Mouse (Mus musculus) layer of hippocampus, postnatal 25 days (tissue): ENCODE measurements around the gene Churc1. TPM values are rescaled to one million over a fixed set of nuclear protein-coding genes. Genes with fewer than 3 reads are reported as not detected.
A peak's percentile ranks its signal among the peaks of the same experiment; 100 is the strongest.

Experiments
- DNase-seq, 2 experiments: peaks; one replicate each; pipeline ENCODE4 v3.0.0; 2022; ENCODE audit warnings: mixed read lengths in 2 of 2, low spot score in 1 of 2; ENCODE audit errors: extremely low spot score in 1 of 2
- total RNA-seq, 2 experiments: library from RNA; stranded (reverse); gene quantifications; 2 replicates each; pipeline ENCODE4 v1.2.3; 2021

Gene Churc1
- total RNA-seq, result 10 to 100 TPM; 38.0 to 39.8 TPM

GRCm38 (mm10) chr12:76765354-76765851, at the start of gene Churc1, which contains the start of gene Fntb:
Gene Churc1 (plus strand): TSS chr12:76765538.
Gene Fntb (plus strand): TSS chr12:76765589.
- peak; percentile 76 to 82 for DNase-seq

GRCm38 (mm10) chr12:76718384-76718783, 47.0 kb upstream of the Churc1 start:
- no peak for DNase-seq

GRCm38 (mm10) chr12:76720572-76720971, 44.8 kb upstream of the Churc1 start:
- DNase-seq, result no peak

DNA sequence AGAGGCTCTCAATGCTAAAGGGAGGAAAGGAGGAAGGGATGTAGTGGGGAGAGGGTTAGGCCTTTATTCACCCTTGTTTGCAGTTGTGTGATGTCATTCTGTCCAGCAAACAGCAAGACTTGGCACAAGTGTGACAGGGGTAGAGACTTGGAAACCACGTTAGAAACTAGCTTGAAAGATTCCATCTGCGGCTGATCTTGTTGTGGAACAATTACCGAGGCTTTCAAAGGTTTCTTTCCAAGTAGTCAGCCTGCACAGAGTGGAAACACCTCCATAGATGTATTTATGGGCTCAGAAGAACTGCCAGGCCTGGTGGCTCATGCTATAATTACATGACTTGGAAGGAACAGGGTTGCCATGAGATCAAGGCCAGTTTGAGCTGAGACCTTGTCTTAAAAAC, 43.3 kb upstream of the Churc1 start:
- no peak for DNase-seq

DNA sequence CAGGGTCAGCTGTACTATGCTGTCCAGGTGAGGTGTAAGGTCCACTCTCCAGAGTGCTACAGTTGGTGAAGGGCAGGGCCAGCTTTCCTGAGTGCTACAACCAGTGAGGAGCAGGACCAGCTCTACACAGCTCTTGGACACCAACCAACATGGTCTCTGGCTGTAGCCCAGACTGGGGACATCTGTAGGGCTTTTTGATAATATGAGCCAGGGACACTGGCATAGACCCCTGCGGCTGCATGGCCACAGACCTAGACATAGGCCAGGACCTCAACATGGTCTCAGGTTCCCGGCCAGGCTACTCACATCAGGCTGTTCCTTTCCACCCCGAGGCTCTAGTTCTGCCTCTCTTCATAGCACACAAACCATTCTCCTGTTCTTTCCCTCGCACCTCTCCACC, 37.4 kb upstream of the Churc1 start:
- no peak for DNase-seq

- no peak for DNase-seq
These were observed 14.4 kb upstream of the Churc1 start for GRCm38 (mm10) chr12:76750866-76751459.

- peak in 1 of 2 experiments; percentile 31 for DNase-seq
These were observed 12.6 kb upstream of the Churc1 start for GRCm38 (mm10) chr12:76752652-76753318.

DNA sequence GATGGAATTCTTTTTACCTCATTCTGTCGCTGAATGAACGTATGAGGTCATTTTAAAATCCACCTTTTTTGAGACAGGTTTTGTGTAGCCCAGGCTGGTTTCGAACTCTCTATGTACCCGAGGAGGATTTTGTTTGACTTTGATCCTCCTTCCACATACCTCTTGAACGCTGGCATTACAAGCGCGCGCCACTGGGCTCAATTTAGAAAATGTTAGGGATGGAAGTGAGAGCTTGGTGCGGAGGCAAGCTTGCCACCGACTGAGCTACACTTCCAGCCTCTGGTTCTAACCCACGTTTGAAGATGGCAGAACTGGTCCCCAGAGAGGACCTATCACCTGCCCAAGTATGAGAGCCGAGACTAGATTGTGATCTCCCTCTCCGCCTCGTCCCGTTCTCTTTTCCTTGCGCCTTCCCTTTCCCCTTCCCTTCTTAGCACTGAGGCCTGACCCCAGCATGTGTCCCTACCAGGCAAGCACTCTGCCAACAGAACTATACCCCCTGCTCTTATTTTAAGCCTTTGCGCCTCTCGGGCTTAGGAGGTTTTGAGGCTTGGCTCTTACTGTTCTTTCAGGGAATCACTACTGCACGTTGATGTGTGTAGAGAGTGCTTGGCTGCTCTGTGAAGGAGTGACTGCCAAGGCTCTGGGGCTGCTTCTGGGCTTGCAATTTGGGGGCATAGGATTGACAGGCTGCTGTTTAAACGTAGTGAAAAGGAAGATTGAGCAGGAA, 728 bp downstream of the Churc1 start:
- DNase-seq, result peak; percentile 7 to 18

GRCm38 (mm10) chr12:76770841-76771500, 5.6 kb downstream of the Churc1 start:
- DNase-seq, result no peak

DNA sequence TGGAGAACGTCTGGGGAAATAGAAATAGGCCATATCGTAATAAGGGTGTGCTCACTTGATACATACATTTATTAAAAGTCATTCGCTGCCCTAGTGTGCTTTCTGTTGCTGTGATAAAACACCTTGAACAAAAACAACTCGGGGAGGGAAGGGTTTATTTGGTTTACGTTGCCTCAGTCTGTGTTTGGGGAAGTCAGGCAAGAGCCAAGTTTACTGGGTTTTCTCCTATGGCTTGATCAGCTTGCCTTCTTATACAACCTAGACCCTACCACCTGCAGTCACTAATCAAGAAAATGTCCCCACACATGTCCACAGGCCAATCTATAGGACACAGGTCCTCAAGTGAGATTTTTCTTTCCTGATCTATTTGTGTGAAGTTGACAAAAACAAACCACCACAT, 6.2 kb downstream of the Churc1 start:
- DNase-seq, result no peak

DNA sequence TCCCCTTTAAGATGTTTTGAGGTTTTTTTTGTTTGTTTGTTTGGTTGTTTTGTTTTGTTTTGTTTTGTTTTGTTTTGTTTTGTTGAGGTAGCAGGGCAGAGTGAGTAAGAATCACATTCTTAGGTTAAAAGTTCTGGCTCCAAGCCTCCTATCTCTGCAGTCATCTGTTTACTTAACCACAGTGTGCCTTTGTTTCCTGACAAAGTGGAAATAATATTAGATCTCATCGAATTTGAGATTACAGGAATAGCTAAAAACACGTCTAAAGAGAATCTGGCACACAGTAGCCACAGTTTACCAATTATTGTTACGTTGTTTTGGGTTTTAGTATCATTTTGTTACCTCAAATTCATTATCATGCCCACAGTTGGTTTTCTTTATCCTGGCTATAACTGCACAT, 9.3 kb downstream of the Churc1 start:
- no peak for DNase-seq

DNA sequence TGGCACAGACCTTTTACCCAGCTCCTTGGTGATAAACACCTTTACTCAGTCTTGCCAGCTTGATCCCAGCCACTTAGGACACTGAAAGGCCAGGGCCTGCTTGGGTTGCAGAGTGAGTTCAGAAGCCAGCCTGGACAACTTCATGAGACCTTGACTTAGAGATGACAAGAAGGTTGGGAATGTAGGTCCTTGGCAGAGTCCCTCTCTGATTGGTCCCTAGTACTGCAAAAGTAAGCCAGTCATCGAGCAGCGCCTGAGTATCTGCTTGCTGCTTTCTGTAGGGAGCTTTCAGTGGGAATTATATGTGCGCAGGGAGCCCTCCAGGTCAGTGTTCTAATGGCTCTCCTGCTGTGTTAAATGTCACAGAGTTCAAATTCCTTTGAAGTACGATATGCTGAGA, 9.8 kb downstream of the Churc1 start:
- DNase-seq, result no peak

DNA sequence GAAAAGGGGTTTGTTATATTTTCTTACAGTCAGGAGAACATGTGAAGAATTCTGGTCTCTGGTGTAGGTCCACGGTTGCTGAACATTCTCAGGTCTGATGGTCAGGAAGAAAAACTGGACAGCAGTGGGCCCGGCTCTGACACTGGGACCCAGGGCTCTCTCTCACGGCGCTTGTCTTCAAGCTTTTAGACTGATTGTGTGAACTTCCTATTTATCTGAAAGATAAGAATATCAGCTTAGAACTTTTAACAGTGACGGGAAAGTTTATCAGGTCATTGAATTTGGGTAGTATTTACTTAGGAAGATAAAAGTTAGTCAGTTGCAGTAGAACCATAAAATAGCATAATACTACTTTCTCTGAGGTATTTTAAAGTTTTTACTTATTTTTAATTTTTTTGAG, 11.6 kb downstream of the Churc1 start:
- DNase-seq, result no peak

- no peak for DNase-seq
These were observed 12.5 kb downstream of the Churc1 start for GRCm38 (mm10) chr12:76777845-76778244.

GRCm38 (mm10) chr12:76778305-76779083, 13.2 kb downstream of the Churc1 start:
- DNase-seq, result no peak

- no peak for DNase-seq
These were observed 14.6 kb downstream of the Churc1 start for GRCm38 (mm10) chr12:76779951-76780350.

GRCm38 (mm10) chr12:76780639-76781468, 15.5 kb downstream of the Churc1 start:
- no peak for DNase-seq

GRCm38 (mm10) chr12:76784056-76784619, 18.8 kb downstream of the Churc1 start:
- no peak for DNase-seq
